Mouse (Mus musculus) mouse trophoblast stem cell (cell line): Measurements from ENCODE around the gene G430095P16Rik.

Experiments
- in situ Hi-C, 2 experiments: fragments of 300-500 bp; cut with MseI, MboI; formaldehyde crosslinking; loops; 2 replicates in 1 of 2; 3 replicates in 1 of 2; pipeline ENCODE4 v1.15.1; 2025

The G430095P16Rik gene

DNA sequence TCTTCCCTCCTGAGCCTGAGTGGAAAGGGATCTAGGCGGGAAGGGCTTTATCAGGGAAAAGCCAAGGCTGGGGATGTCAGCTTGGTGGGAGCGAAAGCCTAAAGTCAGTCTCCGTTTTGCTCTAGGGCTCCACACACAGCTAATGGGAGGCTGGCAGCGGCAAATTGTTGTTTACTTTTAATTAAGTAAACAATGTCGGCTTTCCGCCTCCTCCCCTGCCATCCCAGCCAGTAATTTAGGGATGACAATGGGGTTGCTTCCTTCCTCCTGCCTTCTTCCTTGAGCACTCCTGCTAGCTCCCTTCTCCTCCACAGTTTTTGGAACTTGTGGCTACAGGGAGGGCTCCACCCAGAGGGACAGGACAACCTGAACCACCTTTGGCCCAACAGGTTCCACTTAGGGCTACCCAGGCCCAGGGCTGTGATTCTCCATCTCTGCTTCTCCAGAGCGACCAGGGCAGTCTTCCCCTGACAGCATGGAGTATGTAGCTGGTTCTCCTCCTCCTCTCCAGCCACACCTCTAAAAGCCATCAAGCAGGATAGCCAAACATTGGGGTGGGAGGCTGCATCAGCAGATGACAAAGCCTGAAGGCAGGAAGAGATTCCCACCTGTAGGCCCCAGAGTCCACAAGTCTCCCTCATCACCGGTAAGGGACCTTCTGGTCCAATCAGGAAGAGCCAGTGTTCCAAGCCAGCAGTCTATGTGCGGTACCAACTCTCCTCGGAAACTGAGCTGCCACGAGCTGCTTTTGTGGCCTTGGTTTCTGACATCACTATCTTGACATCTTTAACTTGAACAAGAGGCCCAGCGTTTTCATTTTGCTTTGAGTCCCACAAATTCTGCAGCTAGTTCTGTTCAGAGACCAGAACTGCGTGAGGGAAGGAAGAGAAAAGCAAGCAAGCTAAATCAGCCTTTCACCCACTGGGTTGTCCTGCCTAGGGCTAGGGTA, 18.4 kb downstream of the G430095P16Rik start:
- in situ Hi-C loops: no loop called here

- in situ Hi-C loops: no loop called here
Observed at GRCm38 (mm10) chr8:84742171-84743053, 19.6 kb downstream of the G430095P16Rik start.

DNA sequence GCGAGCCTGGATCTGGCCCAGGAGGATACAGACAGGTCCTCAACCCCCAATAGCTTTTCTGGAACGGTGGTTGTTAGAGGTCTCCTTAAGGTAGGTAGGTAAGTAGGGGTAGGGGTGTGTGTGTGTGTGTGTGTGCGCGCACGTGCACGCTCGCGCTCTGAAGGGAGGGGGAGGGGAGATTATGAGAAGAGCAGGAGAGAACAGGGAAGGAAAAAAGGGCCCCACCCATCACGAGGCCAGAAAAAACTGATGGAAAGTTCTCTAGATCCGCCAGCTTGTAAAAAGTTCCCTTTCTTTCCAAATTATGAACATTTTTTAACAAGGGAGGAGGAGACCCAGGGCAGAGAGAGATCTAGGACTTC, 20.2 kb downstream of the G430095P16Rik start:
- in situ Hi-C loops: no loop called here

GRCm38 (mm10) chr8:84743517-84744420, 21.0 kb downstream of the G430095P16Rik start:
- in situ Hi-C loops: no loop called here

- in situ Hi-C loops: no loop called here
Observed at GRCm38 (mm10) chr8:84745032-84745925, 22.5 kb downstream of the G430095P16Rik start.

- in situ Hi-C loops: no loop called here
Observed at GRCm38 (mm10) chr8:84749519-84749918, 26.7 kb downstream of the G430095P16Rik start.

GRCm38 (mm10) chr8:84752734-84753582, 30.2 kb downstream of the G430095P16Rik start:
- in situ Hi-C loops: no loop called here

DNA sequence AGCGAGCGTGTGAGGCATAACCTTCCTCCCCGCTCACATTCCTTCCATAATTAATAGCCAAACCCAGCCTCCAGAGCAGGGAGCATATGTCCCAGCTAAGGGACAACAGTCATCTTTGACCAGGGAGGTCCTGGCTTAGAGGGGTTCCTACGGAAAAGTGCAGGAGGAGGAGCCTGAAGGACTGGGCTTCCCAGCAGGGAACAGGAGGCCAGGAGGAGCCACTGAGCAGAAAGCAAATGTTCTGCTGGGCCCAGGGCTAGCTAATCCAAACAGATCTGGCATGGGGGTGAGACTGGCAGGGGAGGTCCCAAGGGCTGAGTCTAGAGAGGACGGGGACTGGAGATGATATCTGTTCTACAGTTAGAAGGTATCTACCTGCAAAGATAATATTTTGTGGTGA, 34.7 kb downstream of the G430095P16Rik start:
- in situ Hi-C loops: no loop called here

DNA sequence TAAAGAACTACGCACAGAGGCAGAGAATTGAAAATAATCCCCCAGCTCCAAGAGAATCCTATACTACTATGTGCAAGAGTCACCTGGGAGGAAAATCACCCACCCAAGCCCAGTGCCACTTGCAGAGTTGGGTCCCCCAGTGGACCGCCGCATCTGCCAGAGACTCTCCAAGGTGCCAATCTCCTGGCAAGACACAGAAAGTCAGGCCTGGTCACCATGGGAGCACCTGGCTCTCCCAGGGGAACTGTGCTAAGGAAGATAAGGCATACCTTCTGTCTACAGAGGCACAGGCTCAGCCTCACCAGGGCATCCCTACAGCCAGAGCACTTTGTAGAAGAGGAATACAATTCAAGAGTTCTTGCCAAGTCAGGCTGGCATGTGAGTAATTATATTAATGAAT, 35.5 kb downstream of the G430095P16Rik start:
- in situ Hi-C loops: no loop called here

DNA sequence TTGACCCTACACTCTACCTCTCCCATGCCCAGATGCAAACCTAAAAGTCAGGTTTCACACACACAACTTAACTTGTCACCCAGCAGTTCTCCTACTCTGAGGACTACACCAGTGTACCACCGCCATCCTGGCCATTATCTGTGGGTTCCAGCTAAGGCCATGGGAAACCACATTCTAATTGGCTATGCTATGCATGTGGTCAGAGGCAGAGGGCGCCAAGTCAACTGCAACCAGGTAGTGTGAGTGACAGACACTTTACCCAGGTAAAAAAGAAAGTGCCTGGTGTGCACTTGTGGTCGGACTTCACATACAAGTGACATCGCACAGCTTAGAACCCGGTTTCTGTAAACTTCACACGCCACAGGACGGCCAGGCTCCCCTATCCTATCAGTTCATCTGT, 36.3 kb downstream of the G430095P16Rik start:
- in situ Hi-C loops: no loop called here

DNA sequence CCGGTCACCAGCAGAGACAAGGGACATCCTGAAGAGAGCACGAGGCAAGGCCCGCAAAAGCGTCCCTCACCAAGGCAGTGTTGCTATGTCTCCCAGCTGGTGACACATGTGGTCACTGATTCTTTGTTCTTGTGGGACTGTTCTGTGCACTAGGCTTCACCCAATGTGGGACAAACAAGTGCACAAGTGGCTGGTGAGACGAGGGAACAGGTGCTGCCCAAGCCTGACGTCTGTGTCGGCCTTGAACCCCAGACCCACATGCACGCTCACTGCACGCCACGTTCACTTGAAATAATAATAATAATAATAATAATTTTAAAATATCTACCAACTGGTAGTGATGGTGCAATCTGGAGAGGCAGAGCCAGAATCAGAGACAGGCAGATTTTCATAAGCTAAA, 36.9 kb downstream of the G430095P16Rik start:
- in situ Hi-C loops: loop anchor here in 1 of 2 experiments (5.0 kb wide), 1 partner anchor 53 kb away; no protein-coding TSS in a partner anchor

DNA sequence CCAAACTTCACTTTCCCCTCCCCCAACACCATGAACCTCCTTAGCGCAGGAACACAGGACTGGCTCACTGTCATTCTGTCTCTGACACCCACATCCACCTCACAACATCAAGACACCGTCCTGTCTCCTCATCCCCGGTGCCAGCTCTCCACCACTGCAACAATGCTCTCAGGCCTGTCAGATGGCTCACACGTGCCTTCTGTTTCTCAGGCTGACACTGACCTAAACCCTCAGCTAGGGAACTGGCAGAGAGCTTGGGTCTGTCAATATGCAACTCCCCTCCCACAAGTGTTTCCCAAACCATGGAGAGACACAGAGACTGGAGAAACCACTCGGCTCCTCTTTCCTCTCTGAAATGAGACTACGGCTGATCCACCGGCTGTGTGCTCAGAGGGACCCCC, 37.6 kb downstream of the G430095P16Rik start:
- in situ Hi-C loops: loop anchor here in 1 of 2 experiments (5.0 kb wide), 1 partner anchor 52 kb away; no protein-coding TSS in a partner anchor

GRCm38 (mm10) chr8:84760901-84761300, 38.1 kb downstream of the G430095P16Rik start:
- in situ Hi-C loops: loop anchor here in 1 of 2 experiments (5.0 kb wide), 1 partner anchor 51 kb away; no protein-coding TSS in a partner anchor

DNA sequence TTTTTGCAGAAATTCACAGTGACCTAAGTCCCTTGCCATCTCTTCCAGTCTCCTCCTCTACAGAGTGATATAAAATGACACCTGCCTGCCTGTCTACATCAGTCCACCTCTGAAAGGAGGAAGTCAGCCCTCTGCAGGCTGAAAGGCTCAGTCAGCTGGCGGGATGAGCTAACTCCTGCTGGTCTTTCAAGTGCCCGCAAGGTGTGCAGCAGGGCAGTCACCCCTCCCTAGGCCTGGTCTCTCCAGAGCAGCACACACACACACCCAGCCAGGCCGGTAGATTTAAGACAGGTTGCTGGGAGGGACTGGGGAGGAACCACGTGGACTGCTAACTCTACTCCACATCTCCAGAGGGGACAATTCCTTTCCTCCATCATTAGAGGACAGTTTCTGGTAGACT, 41.3 kb downstream of the G430095P16Rik start:
- in situ Hi-C loops: loop anchor here in 1 of 2 experiments (5.0 kb wide), 1 partner anchor 48 kb away; no protein-coding TSS in a partner anchor

- in situ Hi-C loops: loop anchor here in 1 of 2 experiments (5.0 kb wide), 1 partner anchor 47 kb away; no protein-coding TSS in a partner anchor
Observed at GRCm38 (mm10) chr8:84764870-84765495, 42.2 kb downstream of the G430095P16Rik start.

- in situ Hi-C loops: no loop called here
Observed at GRCm38 (mm10) chr8:84765629-84766028, 42.8 kb downstream of the G430095P16Rik start.

GRCm38 (mm10) chr8:84766422-84766821, 43.6 kb downstream of the G430095P16Rik start:
- in situ Hi-C loops: no loop called here

- in situ Hi-C loops: no loop called here
Observed at GRCm38 (mm10) chr8:84767221-84767620, 44.4 kb downstream of the G430095P16Rik start.
